Mouse (Mus musculus) hindbrain, embryonic 16.5 days (tissue): ENCODE data around the gene Yae1d1. TPM values are rescaled to one million over a fixed set of nuclear protein-coding genes. Genes with fewer than 3 reads are reported as not detected.

Experiments
- ATAC-seq: fragments of 200-750 bp; cut with Nextera tagmentation; 2 replicates; pipeline ENCODE4 v1.8.0; 2017; ENCODE audit warnings: moderate TSS enrichment, moderate library complexity
- H3K27ac ChIP-seq: fragments of 300-500 bp; sonication (generic); 2 replicates; pipeline ENCODE4 v1.5.1; 2014; ENCODE audit warnings: low read depth, mild to moderate bottlenecking, control low read depth, low read length, moderate library complexity
- H3K27me3 ChIP-seq: fragments of 300-500 bp; sonication (generic); replicated peaks from 2 replicates; pipeline ENCODE4 v1.6.1; 2014; ENCODE audit warnings: low read length; ENCODE audit not compliant: control insufficient read depth, insufficient read depth
- H3K36me3 ChIP-seq: fragments of 300-500 bp; sonication (generic); 2 replicates; pipeline ENCODE4 v1.6.1; 2014; ENCODE audit warnings: mild to moderate bottlenecking, low read length, moderate library complexity, mixed read lengths; ENCODE audit not compliant: control insufficient read depth, insufficient read depth
- H3K4me1 ChIP-seq: fragments of 300-500 bp; sonication (generic); 2 replicates; pipeline ENCODE4 v1.6.1; 2014; ENCODE audit warnings: low read depth, low read length; ENCODE audit not compliant: control insufficient read depth, insufficient read depth
- H3K4me2 ChIP-seq: fragments of 300-500 bp; sonication (generic); 2 replicates; pipeline ENCODE4 v1.6.1; 2014; ENCODE audit warnings: mild to moderate bottlenecking, low read length, control low read depth, moderate library complexity
- H3K4me3 ChIP-seq: fragments of 300-500 bp; sonication (generic); 2 replicates; pipeline ENCODE4 v1.5.1; 2014; ENCODE audit warnings: mild to moderate bottlenecking, low read length, control low read depth, moderate library complexity
- H3K9ac ChIP-seq: fragments of 300-500 bp; sonication (generic); 2 replicates; pipeline ENCODE4 v1.6.1; 2014; ENCODE audit warnings: low read depth, mild to moderate bottlenecking, control low read depth, low read length, moderate library complexity
- H3K9me3 ChIP-seq: fragments of 300-500 bp; sonication (generic); 2 replicates; pipeline ENCODE4 v1.6.1; 2014; ENCODE audit warnings: mild to moderate bottlenecking, low read length, moderate library complexity; ENCODE audit not compliant: control insufficient read depth
- WGBS: fragments of 180-500 bp; shearing (Covaris S2); extraction: QIAGEN DNeasy Blood & Tissue Kit; methylation state at CpG from one replicate; pipeline ENCODE4 v1.1.7; 2014; 5-methylcytosine and 5-hydroxymethylcytosine counted together
- polyA plus RNA-seq: library from polyadenylated mRNA; unstranded; fragments of >200 nt; fragmentation: Nextera tagmentation; extraction: Ambion mirVana; gene quantifications from 2 replicates; pipeline ENCODE4 v1.2.1, GENCODE M21; 2015

Gene Yae1d1
- polyA plus RNA-seq, 1 experiment from 2014 or later, result 78.2 TPM

GRCm38 (mm10) chr13:17943306-17944077 lies 49.7 kb downstream of the Yae1d1 start:
- under 1% methylated on average over 41 of the region's 70 CpGs for WGBS
- Histone ChIP-seq H3K27me3 (no peaks in the 10 kb centered on the region), H3K4me1 (peaks cover 13% of the 10 kb centered on the region), H3K36me3 (no peaks in the 10 kb centered on the region), H3K9ac (peak overlapping the region; percentile 98), H3K4me2 (peak overlapping the region; percentile 76), H3K4me3 (peak overlapping the region; percentile 96), H3K27ac (peak overlapping the region; percentile 97), H3K9me3 (no peaks in the 10 kb centered on the region)
- ATAC-seq, result peak; percentile 81

GRCm38 (mm10) chr13:17942338-17942737 lies 50.8 kb downstream of the Yae1d1 start:
- Histone ChIP-seq H3K9ac (no peak overlapping the region), H3K4me3 (peak overlapping the region; percentile 6; the same call in 1 of the 2 replicates)

More at GRCm38 (mm10) chr13:17942338-17942737, 50.8 kb downstream of the Yae1d1 start:
- no peak for ATAC-seq
- no peaks in the 10 kb centered on the region for H3K27me3 ChIP-seq
- no peaks in the 10 kb centered on the region for H3K9me3 ChIP-seq
- peaks cover 13% of the 10 kb centered on the region for H3K4me1 ChIP-seq
- peak overlapping the region; percentile 76 for H3K4me2 ChIP-seq
- 67% methylated on average over 6 of the region's 6 CpGs for WGBS
- no peak overlapping the region for H3K27ac ChIP-seq
- no peaks in the 10 kb centered on the region for H3K36me3 ChIP-seq

Other genes starting within 250 kb of the Yae1d1 start
- 9.0 and 9.5 TPM in 2 replicates for gene Cdk13, start 188.3 kb downstream of the Yae1d1 start, polyA plus RNA-seq
- gene Rala, start 49.1 kb downstream of the Yae1d1 start, polyA plus RNA-seq, result 212 and 250 TPM in 2 replicates